Comparison of ENCODE assay signal across 20 mouse cellular contexts in genomic region chr8:105925123-105925522, GRCm38 (mm10). TPM values are rescaled to one million over a fixed set of nuclear protein-coding genes. Genes with fewer than 3 reads are reported as not detected.
DNase-seq lines count a peak whose midpoint lies in the region; ATAC-seq and TF ChIP-seq lines count a peak whose summit lies in the region.
"Had no signal": no experiment of that assay in that cellular context is flagged by ENCODE, and none has a peak within 500 bp of the region (broad histone marks: within the 10 kb centered on the region; RNA-seq: fewer than 3 reads in every experiment).

No protein-coding gene starts in this region.

- peaks cover 12% of the 10 kb centered on the region for H3K36me3 ChIP-seq in hindbrain, embryonic 13.5 days
- H3K36me3 ChIP-seq in hindbrain, postnatal 0 days (ENCODE audit: insufficient read depth, low read length), result no peaks in the 10 kb centered on the region
- H3K36me3 ChIP-seq in midbrain, embryonic 13.5 days, result 0 out of 2 replicates have a peak, but pooled peaks cover 12% of the 10 kb centered on the region
- H3K36me3 ChIP-seq in midbrain, embryonic 16.5 days (ENCODE audit: control insufficient read depth, insufficient read depth, low read length), result no peaks in the 10 kb centered on the region; the same call in 1 of the 2 replicates
- H3K36me3 ChIP-seq in testis, adult 2 months (ENCODE audit: control insufficient read depth, insufficient read depth, low read length), result no peaks in the 10 kb centered on the region
- H3K36me3 ChIP-seq: forebrain, embryonic 15.5 days had no signal

- H3K27ac ChIP-seq in hindbrain, embryonic 13.5 days, result no peak overlapping the region
- H3K27ac ChIP-seq in hindbrain, postnatal 0 days, result no peak overlapping the region
- no peak overlapping the region for H3K27ac ChIP-seq in midbrain, embryonic 13.5 days
- no peak overlapping the region for H3K27ac ChIP-seq in midbrain, embryonic 16.5 days (ENCODE audit: low read length)
- H3K27ac ChIP-seq in testis, adult 2 months (ENCODE audit: control insufficient read depth, insufficient read depth, low read depth, low read length), result 0 out of 2 replicates have a peak overlapping the region, but pooled peaks have one; percentile 6
- H3K27ac ChIP-seq: embryonic facial prominence, embryonic 12.5 days; forebrain, embryonic 15.5 days; heart, adult 2 months; heart, embryonic 15.5 days; hindbrain, embryonic 10.5 days had no signal

- H3K9ac ChIP-seq in hindbrain, embryonic 13.5 days, result 0 out of 2 replicates have a peak overlapping the region, but pooled peaks have one; percentile 29
- no peak overlapping the region for H3K9ac ChIP-seq in hindbrain, postnatal 0 days (replicated peaks; ENCODE audit: low read length)
- 0 out of 2 replicates have a peak overlapping the region, but pooled peaks have one; percentile 28 for H3K9ac ChIP-seq in midbrain, embryonic 13.5 days (replicated peaks)
- H3K9ac ChIP-seq in midbrain, embryonic 16.5 days (ENCODE audit: low read depth, low read length), result no peak overlapping the region
- H3K9ac ChIP-seq: embryonic facial prominence, embryonic 12.5 days; forebrain, embryonic 15.5 days; heart, embryonic 15.5 days had no signal

- H3K4me3 ChIP-seq in hindbrain, embryonic 13.5 days, result no peak overlapping the region
- no peak overlapping the region for H3K4me3 ChIP-seq in hindbrain, postnatal 0 days (ENCODE audit: low read length)
- H3K4me3 ChIP-seq in midbrain, embryonic 13.5 days (replicated peaks), result no peak overlapping the region
- H3K4me3 ChIP-seq in midbrain, embryonic 16.5 days (ENCODE audit: low read depth, low read length), result no peak overlapping the region
- H3K4me3 ChIP-seq in testis, adult 2 months (ENCODE audit: control insufficient read depth, low read depth, low read length), result no peak overlapping the region
- H3K4me3 ChIP-seq: embryonic facial prominence, embryonic 12.5 days; forebrain, embryonic 15.5 days; heart, adult 2 months; heart, embryonic 15.5 days; hindbrain, embryonic 10.5 days had no signal

- no peak for DNase-seq in hindbrain, postnatal 0 days (ENCODE audit: low spot score)
- no peak for DNase-seq in testis, postnatal 14 days (ENCODE audit: low spot score)
- no peak for DNase-seq in cerebellum, adult 9-10 months
- DNase-seq: adrenal gland, adult 2 months; adrenal gland, postnatal 25 days; cerebellum, adult 2 months; cerebellum, postnatal 14 days; gastrocnemius, postnatal 14 days; heart, adult 2 months had no signal

- H3K4me2 ChIP-seq in hindbrain, embryonic 13.5 days, result no peak overlapping the region
- no peak overlapping the region for H3K4me2 ChIP-seq in hindbrain, postnatal 0 days (ENCODE audit: low read depth, low read length)
- H3K4me2 ChIP-seq in midbrain, embryonic 13.5 days (replicated peaks), result no peak overlapping the region
- H3K4me2 ChIP-seq in midbrain, embryonic 16.5 days (ENCODE audit: low read length), result no peak overlapping the region
- H3K4me2 ChIP-seq: embryonic facial prominence, embryonic 12.5 days; forebrain, embryonic 15.5 days; heart, embryonic 11.5 days; heart, embryonic 15.5 days had no signal

- H3K27me3 ChIP-seq in hindbrain, embryonic 13.5 days, result no peaks in the 10 kb centered on the region
- H3K27me3 ChIP-seq in hindbrain, postnatal 0 days (ENCODE audit: insufficient read depth, low read length), result no peaks in the 10 kb centered on the region
- H3K27me3 ChIP-seq in midbrain, embryonic 13.5 days, result no peaks in the 10 kb centered on the region
- no peaks in the 10 kb centered on the region for H3K27me3 ChIP-seq in midbrain, embryonic 16.5 days (ENCODE audit: control insufficient read depth, insufficient read depth, low read depth, low read length)
- no peaks in the 10 kb centered on the region for H3K27me3 ChIP-seq in testis, adult 2 months (ENCODE audit: control insufficient read depth, insufficient read depth, low read length)
- H3K27me3 ChIP-seq: CH12.LX; embryonic facial prominence, embryonic 12.5 days; forebrain, embryonic 15.5 days; heart, embryonic 15.5 days had no signal

- no peaks in the 10 kb centered on the region for H3K9me3 ChIP-seq in hindbrain, embryonic 13.5 days
- H3K9me3 ChIP-seq in hindbrain, postnatal 0 days (ENCODE audit: low read length), result no peaks in the 10 kb centered on the region
- no peaks in the 10 kb centered on the region for H3K9me3 ChIP-seq in midbrain, embryonic 13.5 days
- H3K9me3 ChIP-seq in midbrain, embryonic 16.5 days (replicated peaks; ENCODE audit: control insufficient read depth, low read length, poor library complexity, severe bottlenecking), result no peaks in the 10 kb centered on the region
- H3K9me3 ChIP-seq: embryonic facial prominence, embryonic 12.5 days; forebrain, embryonic 15.5 days; heart, embryonic 15.5 days; hindbrain, embryonic 10.5 days had no signal

- no peak for ATAC-seq in hindbrain, embryonic 13.5 days (ENCODE audit: low FRiP score)
- ATAC-seq in hindbrain, postnatal 0 days, result no peak
- no peak for ATAC-seq in midbrain, embryonic 13.5 days
- no peak for ATAC-seq in midbrain, embryonic 16.5 days
- ATAC-seq: forebrain, embryonic 15.5 days had no signal

- TF ChIP-seq POLR2A in testis, adult 2 months (IDR thresholded peaks at IDR 0.05; ENCODE audit: control insufficient read depth, low read depth, low read length), result no peak

- TF ChIP-seq CTCF in hindbrain, postnatal 0 days (IDR thresholded peaks at IDR 0.05; ENCODE audit: low read depth), result no peak
- no peak for TF ChIP-seq CTCF in testis, adult 2 months (IDR thresholded peaks at IDR 0.05; ENCODE audit: control insufficient read depth, insufficient read depth, insufficient replicate concordance, low read depth, low read length)

- H3K4me1 ChIP-seq in hindbrain, embryonic 13.5 days (replicated peaks), result peaks cover 14% of the 10 kb centered on the region
- H3K4me1 ChIP-seq in hindbrain, postnatal 0 days (ENCODE audit: insufficient read depth, low read length), result no peaks in the 10 kb centered on the region
- H3K4me1 ChIP-seq in midbrain, embryonic 13.5 days (replicated peaks), result peaks cover under 1% of the 10 kb centered on the region
- H3K4me1 ChIP-seq in midbrain, embryonic 16.5 days (ENCODE audit: control insufficient read depth, insufficient read depth, low read length), result no peaks in the 10 kb centered on the region
- H3K4me1 ChIP-seq in testis, adult 2 months (ENCODE audit: control insufficient read depth, insufficient read depth, low read length), result no peaks in the 10 kb centered on the region
- H3K4me1 ChIP-seq: embryonic facial prominence, embryonic 12.5 days; hindbrain, embryonic 10.5 days had no signal

- WGBS in hindbrain, embryonic 13.5 days, result 80% methylated on average over 3 of the region's 3 CpGs
- WGBS in hindbrain, postnatal 0 days, result 69% methylated on average over 3 of the region's 3 CpGs
- 79% methylated on average over 3 of the region's 3 CpGs for WGBS in midbrain, embryonic 13.5 days
- 69% methylated on average over 3 of the region's 3 CpGs for WGBS in midbrain, embryonic 16.5 days

RNA-seq across cellular contexts. Expression of gene Ctrl, which starts 8.5 kb away (rescaled TPM):
- 2.8 and 4.0 TPM in 2 replicates for polyA plus RNA-seq in hindbrain, embryonic 13.5 days (2015; fragmentation: Nextera tagmentation; extraction: Ambion mirVana)
- 1.7 and 5.5 TPM in 2 replicates for total RNA-seq in hindbrain, postnatal 0 days (2014; rRNA removed)
- 3.1 and 3.3 TPM in 2 replicates for polyA plus RNA-seq in hindbrain, postnatal 0 days (2015; fragmentation: Nextera tagmentation; extraction: Ambion mirVana)
- polyA plus RNA-seq in midbrain, embryonic 13.5 days (2015; fragmentation: Nextera tagmentation; extraction: Ambion mirVana), result 2.6 and 2.9 TPM in 2 replicates
- polyA plus RNA-seq in midbrain, embryonic 16.5 days (2015; fragmentation: Nextera tagmentation; extraction: Ambion mirVana), result 4.5 and 4.9 TPM in 2 replicates
- 0.91 and 0.96 TPM in 2 replicates for polyA plus RNA-seq in testis, adult 2 months (2012; rRNA removed)
- total RNA-seq: gastrocnemius, postnatal 14 days had no signal

RNA-seq across cellular contexts. Expression of gene Psmb10, which starts 13.1 kb away (rescaled TPM):
- 40.3 and 46.9 TPM in 2 replicates for polyA plus RNA-seq in hindbrain, embryonic 13.5 days (2015; fragmentation: Nextera tagmentation; extraction: Ambion mirVana)
- total RNA-seq in hindbrain, postnatal 0 days (2014; rRNA removed), result 67.3 and 75.1 TPM in 2 replicates
- 115 and 117 TPM in 2 replicates for polyA plus RNA-seq in hindbrain, postnatal 0 days (2015; fragmentation: Nextera tagmentation; extraction: Ambion mirVana)
- polyA plus RNA-seq in midbrain, embryonic 13.5 days (2015; fragmentation: Nextera tagmentation; extraction: Ambion mirVana), result 38.7 and 40.3 TPM in 2 replicates
- polyA plus RNA-seq in midbrain, embryonic 16.5 days (2015; fragmentation: Nextera tagmentation; extraction: Ambion mirVana), result 59.6 and 71.2 TPM in 2 replicates
- polyA plus RNA-seq in testis, adult 2 months (2012; rRNA removed), result 10.5 and 11.3 TPM in 2 replicates

RNA-seq across cellular contexts. Expression of gene Lcat, which starts 18.1 kb away (rescaled TPM):
- 0.90 and 1.0 TPM in 2 replicates for polyA plus RNA-seq in hindbrain, embryonic 13.5 days (2015; fragmentation: Nextera tagmentation; extraction: Ambion mirVana)
- total RNA-seq in hindbrain, postnatal 0 days (2014; rRNA removed), result 24.7 and 26.5 TPM in 2 replicates
- 13.0 and 16.8 TPM in 2 replicates for polyA plus RNA-seq in hindbrain, postnatal 0 days (2015; fragmentation: Nextera tagmentation; extraction: Ambion mirVana)
- polyA plus RNA-seq in midbrain, embryonic 13.5 days (2015; fragmentation: Nextera tagmentation; extraction: Ambion mirVana), result 0.30 and 0.54 TPM in 2 replicates
- 1.3 and 3.0 TPM in 2 replicates for polyA plus RNA-seq in midbrain, embryonic 16.5 days (2015; fragmentation: Nextera tagmentation; extraction: Ambion mirVana)
- 0.84 and 1.6 TPM in 2 replicates for polyA plus RNA-seq in testis, adult 2 months (2012; rRNA removed)

RNA-seq across cellular contexts. Expression of gene Pskh1, which starts 24.9 kb away (rescaled TPM):
- polyA plus RNA-seq in hindbrain, embryonic 13.5 days (2015; fragmentation: Nextera tagmentation; extraction: Ambion mirVana), result 12.4 and 13.1 TPM in 2 replicates
- 30.0 and 32.3 TPM in 2 replicates for total RNA-seq in hindbrain, postnatal 0 days (2014; rRNA removed)
- 11.3 and 11.5 TPM in 2 replicates for polyA plus RNA-seq in hindbrain, postnatal 0 days (2015; fragmentation: Nextera tagmentation; extraction: Ambion mirVana)
- 13.5 and 14.7 TPM in 2 replicates for polyA plus RNA-seq in midbrain, embryonic 13.5 days (2015; fragmentation: Nextera tagmentation; extraction: Ambion mirVana)
- 10.6 and 10.8 TPM in 2 replicates for polyA plus RNA-seq in midbrain, embryonic 16.5 days (2015; fragmentation: Nextera tagmentation; extraction: Ambion mirVana)
- 16.7 and 19.4 TPM in 2 replicates for polyA plus RNA-seq in testis, adult 2 months (2012; rRNA removed)

RNA-seq across cellular contexts. Expression of gene Nrn1l, which starts 31.8 kb away (rescaled TPM):
- 0.88 and 0.94 TPM in 2 replicates for polyA plus RNA-seq in hindbrain, embryonic 13.5 days (2015; fragmentation: Nextera tagmentation; extraction: Ambion mirVana)
- total RNA-seq in hindbrain, postnatal 0 days (2014; rRNA removed), result 0.75 and 3.3 TPM in 2 replicates
- 1.9 and 2.0 TPM in 2 replicates for polyA plus RNA-seq in hindbrain, postnatal 0 days (2015; fragmentation: Nextera tagmentation; extraction: Ambion mirVana)
- polyA plus RNA-seq in midbrain, embryonic 13.5 days (2015; fragmentation: Nextera tagmentation; extraction: Ambion mirVana), result 0.49 and 0.75 TPM in 2 replicates
- polyA plus RNA-seq in midbrain, embryonic 16.5 days (2015; fragmentation: Nextera tagmentation; extraction: Ambion mirVana), result 0.53 TPM in 1 of 2 replicates, not detected in the other
- 3.8 and 5.0 TPM in 2 replicates for polyA plus RNA-seq in testis, adult 2 months (2012; rRNA removed)
- total RNA-seq: common myeloid progenitor, adult 5-6 weeks had no signal
- polyA plus RNA-seq: forebrain, embryonic 15.5 days; heart, embryonic 11.5 days had no signal

Comparison
In these comparisons a context has a peak if more than half of its experiments do, and no peak if none do; other contexts are left out.
1. H3K9ac ChIP-seq: peak in hindbrain, embryonic 13.5 days (single experiment) and midbrain, embryonic 13.5 days (single experiment); none in hindbrain, postnatal 0 days (single experiment) and midbrain, embryonic 16.5 days (single experiment).